Mouse (Mus musculus): ENCODE measurements around the gene Iqcd. TPM values are rescaled to one million over a fixed set of nuclear protein-coding genes. Genes with fewer than 3 reads are reported as not detected.
A peak's percentile ranks its signal among the peaks of the same experiment; 100 is the strongest.

Iqcd gene
- total RNA-seq, 2 experiments from 2014 or later = 0.58 to 0.64 TPM

- DNase-seq = no peak
- intact Hi-C loops (cut with DNase I) = loop anchor here (5.0 to 10.0 kb wide), 2 partner anchors 55 to 122 kb away; partner anchors contain the start of gene Oas2
Measured at GRCm38 (mm10) chr5:120622198-120622851, 33.5 kb downstream of the Iqcd start.

GRCm38 (mm10) chr5:120624427-120624826, 35.6 kb downstream of the Iqcd start:
- DNase-seq = peak; percentile 66
- intact Hi-C loops (cut with DNase I) = loop anchor here (5.0 to 10.0 kb wide), 2 partner anchors 53 to 120 kb away; partner anchors contain the start of gene Oas2

GRCm38 (mm10) chr5:120626399-120626798, 37.6 kb downstream of the Iqcd start:
- intact Hi-C loops (cut with DNase I) = loop anchor here (10.0 kb wide), 1 partner anchor 118 kb away; the partner anchor contains the start of gene Oas2
- no peak for DNase-seq

GRCm38 (mm10) chr5:120627515-120628300, 38.9 kb downstream of the Iqcd start:
- intact Hi-C loops (cut with DNase I) = loop anchor here (10.0 kb wide), 1 partner anchor 117 kb away; the partner anchor contains the start of gene Oas2

GRCm38 (mm10) chr5:120628624-120629023, 39.8 kb downstream of the Iqcd start:
- DNase-seq = no peak
- intact Hi-C loops (cut with DNase I) = loop anchor here (10.0 kb wide), 1 partner anchor 116 kb away; the partner anchor contains the start of gene Oas2

More at GRCm38 (mm10) chr5:120627515-120628300, 38.9 kb downstream of the Iqcd start:
- no peak for DNase-seq

GRCm38 (mm10) chr5:120631128-120631527, 42.3 kb downstream of the Iqcd start:
- no peak for DNase-seq
- intact Hi-C loops (cut with DNase I) = no loop called here

GRCm38 (mm10) chr5:120631892-120632291, 43.1 kb downstream of the Iqcd start:
- intact Hi-C loops (cut with DNase I) = no loop called here

GRCm38 (mm10) chr5:120634131-120634530, 45.3 kb downstream of the Iqcd start, which contains the start of gene Cfap73:
Gene Cfap73, minus strand, starts transcription at chr5:120634235.
- DNase-seq = no peak
- intact Hi-C loops (cut with DNase I) = no loop called here

More at GRCm38 (mm10) chr5:120631892-120632291, 43.1 kb downstream of the Iqcd start:
- DNase-seq = no peak

GRCm38 (mm10) chr5:120634860-120635259, 46.0 kb downstream of the Iqcd start:
- no peak for DNase-seq
- intact Hi-C loops (cut with DNase I) = no loop called here

- DNase-seq = no peak
Measured at GRCm38 (mm10) chr5:120635633-120636032, 46.8 kb downstream of the Iqcd start.

GRCm38 (mm10) chr5:120640094-120640493, 51.3 kb downstream of the Iqcd start:
- no peak for DNase-seq
- intact Hi-C loops (cut with DNase I) = no loop called here

More at GRCm38 (mm10) chr5:120635633-120636032, 46.8 kb downstream of the Iqcd start:
- intact Hi-C loops (cut with DNase I) = no loop called here

GRCm38 (mm10) chr5:120643365-120644085, 54.7 kb downstream of the Iqcd start:
- intact Hi-C loops (cut with DNase I) = no loop called here
- peak; percentile 68 for DNase-seq

GRCm38 (mm10) chr5:120644227-120644626, 55.4 kb downstream of the Iqcd start:
- DNase-seq = no peak
- intact Hi-C loops (cut with DNase I) = no loop called here

- intact Hi-C loops (cut with DNase I) = no loop called here
- DNase-seq = no peak
Measured at GRCm38 (mm10) chr5:120645851-120646250, 57.0 kb downstream of the Iqcd start.

GRCm38 (mm10) chr5:120647361-120647760, 58.5 kb downstream of the Iqcd start:
- DNase-seq = no peak
- intact Hi-C loops (cut with DNase I) = no loop called here

- intact Hi-C loops (cut with DNase I) = no loop called here
- DNase-seq = no peak
Measured at GRCm38 (mm10) chr5:120647814-120648491, 59.1 kb downstream of the Iqcd start.

GRCm38 (mm10) chr5:120648569-120649373, 60.0 kb downstream of the Iqcd start, which contains the start of gene Rasal1:
Gene Rasal1, plus strand, starts transcription at chr5:120648812.
- peak; percentile 39 for DNase-seq
- intact Hi-C loops (cut with DNase I) = no loop called here

GRCm38 (mm10) chr5:120649374-120649933, 60.6 kb downstream of the Iqcd start:
- no peak for DNase-seq
- intact Hi-C loops (cut with DNase I) = no loop called here

- no peak for DNase-seq
- intact Hi-C loops (cut with DNase I) = no loop called here
Measured at GRCm38 (mm10) chr5:120649938-120650337, 61.1 kb downstream of the Iqcd start.

Data from left cerebral cortex, postnatal 4 days (tissue).